Mouse (Mus musculus): Measurements from ENCODE around the gene Tspan11. TPM values are rescaled to one million over a fixed set of nuclear protein-coding genes. Genes with fewer than 3 reads are reported as not detected.

The Tspan11 gene
- polyA plus RNA-seq, 1 experiment = not detected

DNA sequence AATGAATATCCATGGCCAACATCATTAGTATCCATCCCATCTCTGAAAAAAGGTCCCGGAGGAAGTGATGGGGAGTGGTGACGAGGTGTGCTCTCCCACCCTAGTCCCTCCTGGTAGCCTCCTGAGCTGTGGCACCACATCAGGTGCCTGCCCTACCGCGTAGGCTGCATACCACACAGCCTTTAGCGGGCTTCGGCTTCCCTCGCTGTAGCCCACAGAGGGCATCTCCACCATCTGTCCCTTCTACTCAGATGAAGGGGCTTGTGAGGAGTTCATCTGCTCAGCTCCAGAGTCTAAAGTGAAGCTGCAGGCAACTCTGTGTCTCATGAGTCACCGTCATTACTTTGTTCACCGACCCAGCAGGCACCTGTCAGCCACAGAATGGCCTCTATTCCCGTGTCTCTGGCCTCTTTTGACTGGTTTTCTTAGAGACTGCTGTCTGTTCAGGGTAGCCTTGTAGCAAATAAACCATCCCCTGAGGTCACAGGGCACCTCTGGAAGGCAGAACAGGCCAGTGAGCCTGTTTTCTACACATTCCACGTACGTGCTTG lies 101.6 kb downstream of the Tspan11 start:
- no peak for TF ChIP-seq GATA1 (IDR thresholded peaks at IDR 0.05; ENCODE audit: low read length)

DNA sequence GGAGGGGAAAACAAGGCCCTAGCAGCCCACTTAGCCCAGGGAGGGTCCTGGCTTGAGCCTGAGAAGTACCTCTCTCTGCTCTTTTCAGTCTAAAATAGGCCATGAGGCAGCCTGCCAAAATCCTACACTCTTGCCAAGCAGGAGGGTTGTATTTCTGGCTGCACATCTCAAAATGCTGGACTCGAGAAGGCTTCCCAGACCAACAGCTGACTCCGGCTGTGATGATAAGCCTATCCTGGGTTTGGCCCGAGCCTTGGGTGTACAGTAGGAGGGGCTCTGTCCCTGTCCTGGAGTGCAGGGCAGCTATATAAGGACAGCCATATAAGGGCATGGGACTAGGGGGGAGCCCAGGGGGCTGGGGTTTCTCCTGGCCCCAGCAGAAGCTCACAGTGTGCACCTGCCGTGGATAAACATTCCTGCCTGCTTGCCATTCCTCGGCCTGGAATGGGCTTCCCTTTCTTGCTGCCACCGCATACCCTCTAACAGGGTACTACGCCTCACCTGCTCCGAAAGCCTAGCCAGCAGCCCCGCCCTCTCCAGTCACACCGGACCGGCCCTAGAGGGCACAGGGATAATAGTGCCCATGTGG lies 102.3 kb downstream of the Tspan11 start:
- TF ChIP-seq GATA1 (IDR thresholded peaks at IDR 0.05; ENCODE audit: low read length) = no peak

DNA sequence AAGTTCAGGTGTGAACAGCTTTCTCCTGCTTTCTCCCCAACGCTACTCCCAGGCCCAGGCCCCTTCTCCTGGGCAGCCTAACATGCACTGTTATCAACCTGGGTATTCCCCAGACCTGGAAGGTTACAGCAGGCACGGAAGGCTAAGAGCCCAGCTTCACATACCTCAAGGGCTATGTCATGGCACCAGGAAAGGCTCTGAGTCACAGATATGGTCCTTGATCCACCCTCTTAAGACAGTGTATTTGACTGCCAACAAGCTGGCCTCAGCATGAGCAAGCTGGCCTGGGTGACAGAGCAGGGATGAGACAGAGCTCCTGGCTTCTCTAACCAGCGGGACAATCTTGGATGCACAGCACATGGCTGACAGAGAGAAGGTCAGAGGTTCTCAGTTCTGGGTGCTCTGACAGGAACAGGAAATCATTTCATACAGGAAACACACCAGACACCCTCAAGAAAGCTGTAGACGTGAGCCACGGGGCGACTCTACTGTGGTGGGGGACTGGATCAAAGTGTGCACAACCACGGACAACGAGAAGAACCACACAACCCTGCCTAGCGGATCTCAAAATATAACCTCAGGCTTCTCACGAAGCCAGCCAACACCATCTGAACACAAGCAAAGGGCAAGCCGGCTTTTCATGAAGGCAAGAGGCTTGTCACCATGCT lies 104.3 kb downstream of the Tspan11 start:
- no peak for TF ChIP-seq GATA1 (IDR thresholded peaks at IDR 0.05; ENCODE audit: low read length)

DNA sequence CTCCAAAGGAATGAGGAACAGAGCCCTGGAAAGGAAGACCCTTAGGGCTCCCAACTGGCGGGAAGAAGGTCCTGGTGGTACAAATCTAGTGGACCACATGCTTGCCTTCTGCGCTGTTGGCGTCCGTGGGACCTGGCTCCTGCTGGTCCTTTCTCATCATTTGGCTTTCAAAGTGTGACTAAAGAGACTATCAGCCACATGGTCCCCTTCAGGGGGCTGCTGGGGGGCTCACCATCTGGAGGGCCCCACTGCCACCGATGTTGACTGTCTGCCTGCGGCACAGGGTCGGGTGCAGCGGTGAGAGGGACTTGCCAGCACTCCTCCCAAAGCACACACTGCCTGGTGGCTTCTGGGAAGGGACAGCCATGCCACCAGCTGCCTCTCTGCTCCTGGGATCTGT lies 105.6 kb downstream of the Tspan11 start:
- TF ChIP-seq GATA1 (IDR thresholded peaks at IDR 0.05; ENCODE audit: low read length) = no peak

GRCm38 (mm10) chr6:127996928-127997327 lies 109.5 kb downstream of the Tspan11 start:
- TF ChIP-seq GATA1 (IDR thresholded peaks at IDR 0.05; ENCODE audit: low read length) = no peak

DNA sequence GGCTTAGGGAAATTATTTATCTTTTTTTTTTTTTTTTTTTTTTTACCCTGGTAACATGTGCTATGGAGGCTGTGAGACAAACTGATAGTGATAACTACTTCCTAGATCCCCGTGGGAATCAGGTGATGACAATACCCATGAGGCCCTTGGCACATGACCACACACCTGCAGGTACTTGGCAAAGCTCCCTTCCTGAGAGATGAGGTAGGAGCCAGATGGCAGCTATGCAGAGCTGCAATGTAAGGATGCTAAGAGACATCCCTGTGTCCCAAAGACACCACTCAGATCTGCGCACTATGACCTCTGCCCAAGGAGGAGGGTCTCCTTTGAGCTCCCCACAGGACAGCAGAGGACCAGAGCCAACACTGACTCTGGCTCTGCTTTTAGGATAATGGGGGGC lies 111.7 kb downstream of the Tspan11 start:
- TF ChIP-seq GATA1 (IDR thresholded peaks at IDR 0.05; ENCODE audit: low read length) = no peak

DNA sequence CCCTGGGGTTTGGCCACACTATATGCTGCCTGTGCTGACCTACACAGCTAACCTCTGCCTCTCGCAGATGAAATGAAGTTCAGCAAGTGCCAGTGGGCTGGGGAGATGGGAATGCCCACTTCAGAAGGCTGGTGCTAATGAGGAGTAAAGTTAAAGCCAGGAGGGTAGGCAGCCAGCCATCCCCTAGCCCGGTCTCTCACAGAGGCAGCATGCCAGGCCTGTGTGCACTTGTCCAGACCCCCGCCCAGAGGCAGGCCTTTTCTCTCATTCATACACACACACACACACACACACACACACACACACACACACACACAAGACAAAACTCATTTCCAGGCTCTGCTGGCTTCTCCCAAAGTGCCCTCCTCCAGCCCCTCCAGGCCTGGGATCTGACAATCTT lies 113.4 kb downstream of the Tspan11 start:
- TF ChIP-seq GATA1 (IDR thresholded peaks at IDR 0.05; ENCODE audit: low read length) = no peak

GRCm38 (mm10) chr6:128001587-128001986 lies 114.2 kb downstream of the Tspan11 start:
- TF ChIP-seq GATA1 (IDR thresholded peaks at IDR 0.05; ENCODE audit: low read length) = no peak

- no peak for TF ChIP-seq GATA1 (IDR thresholded peaks at IDR 0.05; ENCODE audit: low read length)
Observed at GRCm38 (mm10) chr6:128002104-128002503, 114.7 kb downstream of the Tspan11 start.

GRCm38 (mm10) chr6:128002667-128003066 lies 115.3 kb downstream of the Tspan11 start:
- no peak for TF ChIP-seq GATA1 (IDR thresholded peaks at IDR 0.05; ENCODE audit: low read length)

GRCm38 (mm10) chr6:128003542-128003941 lies 116.2 kb downstream of the Tspan11 start:
- no peak for TF ChIP-seq GATA1 (IDR thresholded peaks at IDR 0.05; ENCODE audit: low read length)

Other genes starting within 250 kb of the Tspan11 start
- not detected in 2 replicates for gene Prmt8, start 118.1 kb upstream of the Tspan11 start, polyA plus RNA-seq (2012)

All from G1E-ER4 (cell line).